Comparison of ENCODE assay signal across 15 mouse cellular contexts in the genomic region with DNA sequence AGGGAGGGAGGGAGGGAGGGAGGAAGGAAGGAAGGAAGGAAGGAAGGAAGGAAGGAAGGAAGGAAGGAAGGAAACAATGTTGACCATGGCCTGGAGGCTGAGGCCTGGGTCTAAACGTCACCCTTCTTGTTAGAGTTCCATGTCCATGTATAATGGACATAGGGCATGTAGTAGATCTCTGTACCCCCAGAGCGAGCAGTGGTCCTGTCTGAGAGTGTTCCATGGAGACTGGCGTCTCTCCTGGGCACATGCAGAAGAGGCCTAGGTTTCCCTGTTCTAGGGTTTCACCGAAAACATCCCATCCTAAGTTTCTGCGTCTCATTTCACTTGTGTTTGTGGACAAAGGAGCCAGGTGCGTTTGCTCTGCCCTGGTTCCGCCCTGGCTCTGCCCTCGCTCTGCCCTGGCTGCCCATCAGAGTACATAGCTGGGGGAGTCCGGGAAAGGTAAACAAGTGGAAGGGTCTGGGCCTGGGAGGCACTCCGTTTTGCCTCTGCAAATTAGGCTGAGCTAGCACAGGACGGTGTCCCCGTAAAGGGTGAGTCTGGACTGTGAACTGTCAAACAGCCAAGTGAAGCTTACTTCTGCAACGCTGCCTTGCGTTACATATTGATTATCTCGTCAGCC.
"Had no signal": no experiment of that assay in that cellular context is flagged by ENCODE, and none has a peak within 500 bp of the region (broad histone marks: within the 10 kb centered on the region; RNA-seq: fewer than 3 reads in every experiment).

No protein-coding gene starts in this region.

- ATAC-seq: midbrain, embryonic 16.5 days had no signal

- H3K4me2 ChIP-seq: lung, embryonic 14.5 days; midbrain, embryonic 12.5 days; neural tube, embryonic 12.5 days; stomach, embryonic 15.5 days had no signal

- H3K4me3 ChIP-seq: midbrain, embryonic 10.5 days; midbrain, embryonic 12.5 days; myocyte; neural tube, embryonic 12.5 days; stomach, embryonic 15.5 days had no signal

- H3K27ac ChIP-seq: midbrain, embryonic 10.5 days; midbrain, embryonic 12.5 days; neural tube, embryonic 12.5 days; stomach, embryonic 15.5 days; stomach, postnatal 0 days had no signal

- H3K27me3 ChIP-seq: neural tube, embryonic 12.5 days; stomach, embryonic 15.5 days had no signal

- H3K36me3 ChIP-seq: midbrain, embryonic 10.5 days; midbrain, embryonic 12.5 days; neural tube, embryonic 12.5 days; stomach, embryonic 15.5 days had no signal

- H3K9me3 ChIP-seq: midbrain, embryonic 10.5 days; midbrain, embryonic 12.5 days; neural tube, embryonic 12.5 days; stomach, embryonic 15.5 days had no signal

- H3K4me1 ChIP-seq: midbrain, embryonic 10.5 days; midbrain, embryonic 12.5 days; neural tube, embryonic 12.5 days; stomach, embryonic 15.5 days had no signal

- DNase-seq: lung, adult 18-20 months; lung, embryonic 14.5 days; lung, postnatal 10 days; lung, postnatal 4 days; midbrain, embryonic 14.5 days; right cerebral cortex, postnatal 14 days; thymus, adult 2 months; thymus, postnatal 36 days had no signal

- H3K9ac ChIP-seq: lung, embryonic 14.5 days; midbrain, embryonic 12.5 days; neural tube, embryonic 12.5 days; stomach, embryonic 15.5 days had no signal
